Mouse (Mus musculus) layer of hippocampus, adult 9-11 months (tissue): ENCODE measurements at regions not wholly inside any gene's neighbourhood (a gene's known extent, or its start where the extent isn't known, plus 50 kb on each side); places are given as distances from the start of the nearest gene placed in this dataset.
A peak's percentile ranks its signal among the peaks of the same experiment; 100 is the strongest.

Source experiments
- DNase-seq: peaks from one replicate; pipeline ENCODE4 v3.0.0; 2022

- no peak for DNase-seq
Observed at GRCm38 (mm10) chr11:19475068-19475786, 448.9 kb upstream of the Spred2 start.

- DNase-seq = no peak
Observed at GRCm38 (mm10) chr11:19493089-19493756, 431.0 kb upstream of the Spred2 start.

DNA sequence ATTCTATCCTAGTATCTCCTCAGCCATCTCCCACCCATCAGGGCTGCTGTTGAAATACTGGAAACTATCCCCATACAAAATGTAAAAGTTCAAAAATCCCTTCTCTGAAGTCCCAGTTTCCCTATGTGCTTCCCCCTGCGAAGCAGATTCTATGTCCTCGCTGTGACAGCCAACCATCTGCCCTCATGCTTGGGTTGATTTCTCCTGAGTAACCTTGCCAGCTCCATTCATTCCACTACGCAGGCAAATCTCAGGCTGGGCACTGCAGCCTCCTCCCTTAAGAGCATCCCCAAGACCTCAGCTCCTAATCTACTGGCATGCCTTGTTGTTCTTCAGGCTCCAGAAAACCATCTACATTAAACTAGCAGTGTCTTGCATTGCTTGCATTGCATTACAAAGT, 402.5 kb upstream of the Spred2 start:
- DNase-seq = no peak

DNA sequence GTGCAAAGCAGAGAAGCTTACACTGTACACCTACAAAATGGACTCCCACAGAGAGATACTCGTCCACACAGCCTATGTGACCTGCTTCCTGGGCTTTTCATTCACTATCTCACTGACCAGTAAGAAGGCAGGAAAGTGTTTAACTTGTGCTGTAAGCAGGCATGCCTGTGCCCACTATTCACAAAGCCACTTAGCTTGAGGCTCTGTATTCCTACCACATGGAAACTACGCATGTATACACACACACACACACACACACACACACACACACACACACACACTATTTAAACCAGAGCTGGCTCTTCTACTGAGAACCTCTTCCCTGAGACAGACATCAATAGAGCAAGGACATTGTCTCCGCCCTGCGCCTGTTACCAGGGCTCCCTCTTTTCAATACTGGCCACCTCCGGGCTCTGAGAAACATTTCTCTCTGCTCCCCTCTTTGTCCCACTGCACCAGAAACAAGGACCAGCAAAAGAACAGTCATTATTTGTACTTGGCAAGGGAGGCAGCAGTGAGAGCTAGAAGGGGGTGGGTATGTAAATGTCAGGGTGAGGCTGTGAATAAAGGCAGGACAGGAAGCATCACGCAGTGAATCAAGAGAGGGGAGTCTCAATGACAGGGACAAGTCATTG, 400.2 kb upstream of the Spred2 start:
- peak; percentile 15 for DNase-seq

DNA sequence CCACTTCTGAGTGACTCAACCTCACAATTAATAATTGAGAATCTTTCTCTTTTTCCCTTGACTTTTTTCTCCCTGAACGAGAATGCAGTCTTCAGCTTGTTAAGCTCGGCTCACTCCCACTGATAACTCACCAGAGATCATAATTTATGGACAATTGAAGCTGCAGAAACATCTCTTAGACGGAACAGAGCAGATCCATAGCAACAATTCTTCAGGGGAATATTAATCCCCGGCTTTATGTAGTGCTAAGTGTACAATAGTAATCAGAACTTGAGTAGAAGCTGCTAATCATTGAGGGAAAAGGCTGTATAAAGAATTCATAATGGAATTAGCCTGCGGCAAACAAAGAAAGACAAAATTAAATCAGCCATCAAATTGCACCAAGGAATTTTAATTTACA, 395.0 kb upstream of the Spred2 start:
- no peak for DNase-seq

DNA sequence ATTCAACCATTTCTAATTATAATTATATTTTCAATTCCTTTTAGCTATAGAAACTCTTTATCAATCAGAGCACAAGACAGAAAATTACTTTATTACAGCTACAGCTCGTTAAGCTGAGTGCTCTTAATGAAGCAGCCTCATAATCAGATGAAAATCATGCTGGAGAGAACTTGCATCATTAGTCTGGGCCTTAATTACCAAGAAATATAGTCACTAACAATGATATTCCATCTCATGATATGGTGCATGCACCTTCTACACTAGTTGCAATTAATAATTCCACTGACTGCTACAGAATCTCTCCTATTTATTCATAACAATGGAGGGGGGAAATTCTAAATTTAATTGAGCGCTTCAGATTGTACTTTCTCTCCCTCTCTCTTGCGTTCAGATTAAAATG, 393.5 kb upstream of the Spred2 start:
- no peak for DNase-seq

DNA sequence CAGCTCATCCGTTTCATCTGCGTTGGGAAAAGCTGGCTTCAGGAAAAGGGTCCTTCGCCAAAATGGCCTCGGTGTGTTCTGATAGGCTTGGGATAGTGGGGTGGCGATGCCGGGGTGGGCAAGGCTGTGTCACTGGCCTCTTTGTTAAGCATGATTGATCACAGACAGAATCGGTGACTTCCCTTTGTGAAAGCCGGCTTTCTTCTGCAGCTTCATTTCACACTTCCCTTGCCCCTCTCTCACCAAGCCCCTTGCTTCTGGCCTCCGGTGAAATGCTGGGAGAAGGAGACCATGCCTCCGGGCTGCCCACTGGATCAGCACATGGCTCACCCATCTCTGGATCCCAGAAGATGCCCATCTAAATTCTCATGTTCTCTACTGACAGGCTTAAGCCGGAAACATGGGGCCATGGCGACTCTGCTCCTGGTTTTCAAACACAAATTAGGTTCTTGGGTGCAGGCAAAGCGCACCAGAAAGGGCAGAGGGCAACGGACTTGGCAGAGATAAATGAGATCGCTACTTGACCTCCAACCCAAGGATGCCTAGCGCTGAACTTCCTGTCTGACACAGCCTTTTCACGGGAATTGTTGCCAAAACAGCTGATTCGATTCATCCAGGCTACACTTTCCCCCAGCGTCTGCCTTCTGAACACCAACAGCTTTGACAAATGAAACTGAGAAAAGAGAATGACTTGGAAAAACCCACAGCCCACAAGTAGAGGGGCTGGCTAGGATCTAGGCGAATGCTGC, 392.7 kb upstream of the Spred2 start:
- DNase-seq = no peak

DNA sequence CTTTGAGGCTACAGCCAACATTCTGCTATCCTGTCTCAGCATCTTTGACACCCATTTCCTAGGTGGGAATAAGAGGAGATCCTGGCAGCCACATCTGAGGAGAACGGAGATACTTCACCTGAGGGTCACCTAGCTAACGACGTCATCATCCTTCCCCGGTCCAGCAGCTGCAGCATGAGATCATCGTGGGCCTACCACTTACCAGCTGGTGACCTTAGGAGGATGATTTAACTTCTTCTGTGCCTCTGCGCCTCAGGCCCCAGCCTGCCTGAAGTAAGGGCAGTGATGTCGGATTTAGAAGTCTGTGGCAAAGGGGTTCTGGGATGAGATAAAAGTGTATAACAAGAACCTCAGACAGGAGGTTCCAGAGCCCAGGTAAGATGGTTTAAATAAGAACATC, 391.3 kb upstream of the Spred2 start:
- DNase-seq = no peak

GRCm38 (mm10) chr11:19533701-19534100, 390.5 kb upstream of the Spred2 start:
- no peak for DNase-seq

DNA sequence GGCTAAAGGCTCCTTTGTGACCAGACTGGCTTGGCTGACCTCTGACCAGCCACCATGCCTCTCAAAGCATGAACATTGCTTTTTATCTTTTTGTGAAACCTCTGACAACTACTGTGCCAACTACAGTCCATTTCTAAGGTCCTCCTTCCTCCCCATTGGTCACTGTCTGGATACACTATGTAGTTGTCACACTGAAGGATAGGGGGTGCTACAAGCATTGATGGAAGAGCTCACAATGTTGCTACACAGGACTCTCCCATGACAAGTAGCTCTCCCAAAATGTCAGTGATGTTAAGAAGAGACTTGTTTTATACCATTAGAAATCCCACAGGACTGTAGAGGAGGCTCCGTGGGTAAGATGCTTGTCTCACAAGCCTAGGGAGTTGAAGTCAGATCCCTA, 389.0 kb upstream of the Spred2 start:
- no peak for DNase-seq

GRCm38 (mm10) chr11:19546226-19546625, 377.9 kb upstream of the Spred2 start:
- DNase-seq = no peak

DNA sequence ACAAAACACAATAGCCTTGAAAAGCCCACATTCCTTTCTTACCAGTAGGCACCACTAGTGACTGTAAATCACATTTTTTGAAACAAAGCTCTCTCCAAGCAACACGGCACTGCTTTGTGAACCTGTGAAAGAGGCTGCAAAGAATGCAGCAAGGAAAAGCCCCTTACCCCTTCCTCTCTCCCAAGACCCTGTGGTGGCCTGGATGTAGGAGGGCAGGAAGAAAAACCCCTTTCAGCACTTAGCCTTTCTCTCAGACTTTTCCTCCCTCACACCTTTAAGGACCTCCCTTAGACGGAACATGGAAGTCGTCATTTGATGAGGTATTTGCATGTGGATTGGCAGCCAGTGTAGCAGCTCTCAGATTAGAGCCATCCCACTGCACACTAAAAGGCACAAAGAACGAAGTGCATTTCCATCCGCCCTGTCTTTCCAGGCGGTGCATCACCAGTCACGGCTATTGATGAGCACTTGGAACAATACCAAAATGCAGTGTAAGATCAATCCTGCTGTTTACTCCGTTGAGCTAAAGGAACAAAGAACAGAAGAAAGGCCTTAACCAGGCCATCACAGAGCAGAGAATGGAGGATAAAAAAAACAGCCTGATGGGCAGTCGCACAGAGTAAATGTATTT, 369.7 kb upstream of the Spred2 start:
- DNase-seq = no peak

DNA sequence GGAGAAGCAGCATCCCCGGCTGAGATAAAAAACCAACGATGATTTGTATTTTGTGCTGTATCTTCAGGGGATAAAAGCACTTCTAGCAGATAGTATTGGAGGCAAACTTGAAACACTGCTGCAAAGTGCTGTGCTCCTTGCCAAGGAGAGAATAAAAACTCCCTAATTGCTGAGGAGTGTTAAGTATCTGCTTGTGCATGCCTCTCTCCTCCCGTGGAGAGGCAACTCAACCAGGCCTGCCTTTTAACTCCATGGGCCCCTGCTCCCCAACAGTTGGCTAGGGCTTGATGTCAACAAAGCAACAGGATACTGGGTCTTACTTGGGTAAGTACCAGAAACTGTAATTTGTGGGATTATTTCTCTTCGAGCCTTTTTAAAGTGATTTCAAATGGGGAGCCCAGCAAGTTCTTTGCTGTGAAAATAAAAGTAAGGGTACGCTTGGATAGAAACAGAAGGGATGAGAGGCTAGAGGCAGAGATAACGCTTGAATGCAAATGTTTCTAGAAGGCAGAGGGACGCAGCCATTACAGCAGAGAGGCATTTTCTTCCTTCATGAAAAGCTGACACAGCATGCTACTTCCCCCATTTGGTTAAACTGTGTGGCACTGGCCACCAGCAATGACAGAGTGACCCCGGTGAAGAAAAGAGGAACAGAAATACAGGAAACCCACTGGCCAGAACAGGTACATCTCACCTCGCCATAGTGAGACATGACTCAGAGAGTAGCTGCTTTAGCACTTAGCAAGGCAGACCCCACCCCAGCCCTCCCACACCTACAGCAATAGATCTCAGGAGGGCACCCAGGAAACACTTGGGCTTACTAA, 369.0 kb upstream of the Spred2 start:
- no peak for DNase-seq

DNA sequence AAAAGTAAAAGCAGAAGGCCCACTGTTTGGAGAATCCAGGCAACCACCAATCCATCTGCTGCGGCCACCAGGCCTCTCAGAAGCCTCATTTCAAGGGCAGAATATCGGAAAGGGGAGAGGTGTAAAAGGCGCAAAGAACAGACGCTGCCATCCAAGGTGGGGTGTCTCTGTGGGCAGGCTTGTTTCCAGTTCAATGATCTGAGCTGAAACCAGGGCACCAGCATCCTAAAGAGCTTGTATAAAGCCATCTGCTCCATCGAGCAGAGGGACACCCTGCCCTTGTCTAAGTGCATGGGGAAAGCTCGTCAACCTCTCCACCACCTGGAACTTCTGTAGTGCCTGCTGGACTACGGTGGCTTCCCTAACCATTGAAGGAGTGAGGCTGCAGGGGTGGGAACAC, 363.7 kb upstream of the Spred2 start:
- DNase-seq = no peak

- no peak for DNase-seq
Observed at GRCm38 (mm10) chr11:19562668-19563067, 361.5 kb upstream of the Spred2 start.

DNA sequence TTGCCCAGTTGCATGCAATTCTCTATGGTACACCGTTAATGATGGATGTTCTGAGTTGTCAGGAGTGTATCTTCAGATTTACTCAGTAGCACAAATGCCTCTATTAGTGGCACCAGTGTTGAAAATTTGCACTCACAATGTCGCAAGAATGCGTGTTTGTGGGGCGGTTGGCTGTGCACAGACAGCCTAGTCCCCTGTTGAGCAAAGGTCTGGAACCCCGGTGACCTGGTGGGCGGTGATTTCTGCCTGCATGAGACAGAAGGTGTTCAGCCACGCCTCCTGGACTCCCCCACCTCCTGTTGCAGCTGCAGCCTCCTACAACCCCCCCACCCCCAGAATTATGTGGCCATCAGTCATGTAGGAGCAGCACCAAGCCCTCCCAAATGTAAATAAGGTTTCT, 338.9 kb upstream of the Spred2 start:
- no peak for DNase-seq

- no peak for DNase-seq
Observed at GRCm38 (mm10) chr11:19592506-19593355, 331.4 kb upstream of the Spred2 start.

- DNase-seq = no peak
Observed at GRCm38 (mm10) chr11:19595107-19595506, 329.1 kb upstream of the Spred2 start.

DNA sequence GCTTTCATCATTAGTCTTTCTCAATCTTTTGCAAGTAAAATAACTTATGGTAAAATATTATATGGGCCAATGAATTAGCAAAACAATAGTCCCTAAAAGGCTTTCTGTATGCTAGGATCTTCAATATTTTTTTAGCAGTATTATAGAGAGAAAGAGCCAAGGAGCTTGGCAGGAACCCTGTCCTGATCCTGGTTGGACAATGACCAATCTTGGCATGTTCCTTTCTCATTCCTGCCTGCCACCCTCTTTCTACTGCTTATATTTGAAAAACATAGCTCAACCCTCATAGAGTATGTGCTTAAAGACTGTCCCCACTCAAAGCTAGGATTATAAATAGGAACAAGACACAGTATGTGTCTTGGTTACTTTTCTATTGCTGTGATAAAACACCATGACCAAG, 327.8 kb upstream of the Spred2 start:
- DNase-seq = no peak

GRCm38 (mm10) chr11:19599433-19599832, 324.7 kb upstream of the Spred2 start:
- DNase-seq = no peak
